Mouse (Mus musculus) frontal cortex, postnatal 25 days (tissue): ENCODE results near the gene Tubb1.

Experiments
- DNase-seq, 2 experiments: peaks; one replicate each; pipeline ENCODE4 v3.0.0; 2022; ENCODE audit warnings: low spot score in 2 of 2

Gene Tubb1

DNA sequence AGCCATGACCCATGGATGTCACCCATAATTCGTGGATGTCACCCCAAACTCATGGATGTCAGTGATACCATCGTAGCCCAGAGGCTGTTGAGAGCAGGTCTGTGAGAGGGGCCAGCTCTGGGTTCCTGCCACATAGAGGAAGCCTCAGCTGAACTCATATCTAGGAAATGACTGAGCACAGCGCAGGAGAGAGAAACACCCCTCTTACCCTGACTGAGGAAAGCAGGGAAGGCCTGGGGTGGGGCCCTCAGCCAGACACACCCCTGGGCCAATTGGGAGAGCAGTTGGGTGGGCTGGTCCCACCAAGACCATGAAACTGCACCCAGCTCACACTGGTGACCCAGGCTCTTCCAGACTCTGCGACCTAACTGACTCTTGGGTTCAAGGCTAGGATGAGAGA, at the start of gene Tubb1:
Tubb1 (plus strand) TSS at position 343 of the 400 bp plus-strand sequence.
- no peak for DNase-seq

DNA sequence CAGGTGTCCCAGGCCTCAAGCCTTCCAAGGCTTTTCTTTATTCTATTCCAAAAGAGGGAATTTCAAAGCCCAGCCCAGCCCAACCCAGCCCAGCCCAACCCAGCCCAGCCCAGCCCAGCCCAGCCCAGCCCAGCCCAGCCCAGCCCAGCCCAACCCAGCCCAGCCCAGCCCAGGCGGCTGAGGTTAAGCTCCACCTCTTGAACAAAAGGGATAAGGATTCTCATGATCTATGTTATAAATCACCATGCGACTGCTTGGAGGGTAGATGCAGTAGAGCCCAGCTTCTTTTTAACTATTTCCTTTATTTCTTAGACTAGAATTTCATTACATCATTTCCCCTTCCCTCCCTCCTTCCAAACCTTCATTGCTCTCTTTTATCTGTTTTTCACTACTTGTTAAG, 40.3 kb upstream of the Tubb1 start:
- no peak for DNase-seq

DNA sequence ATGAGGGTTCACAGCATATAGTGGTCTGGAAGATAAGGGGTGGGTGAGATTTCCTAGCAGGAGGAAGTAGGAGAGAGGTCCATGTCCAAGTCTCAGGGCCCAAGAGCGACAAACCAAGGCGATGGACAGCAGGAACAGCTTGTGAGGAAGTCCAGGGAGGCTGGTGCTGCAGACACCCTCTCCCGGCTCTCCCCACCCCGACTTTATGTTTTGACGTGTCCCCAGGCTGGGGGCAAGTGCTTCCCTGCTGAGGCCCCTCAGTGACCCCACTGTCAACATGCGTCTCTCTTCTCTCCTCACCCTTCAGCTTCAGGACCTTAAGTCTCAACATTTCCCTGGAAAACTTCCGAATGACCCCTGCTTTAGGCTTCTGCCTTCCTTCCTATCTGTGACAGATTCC, 37.4 kb upstream of the Tubb1 start:
- no peak for DNase-seq

DNA sequence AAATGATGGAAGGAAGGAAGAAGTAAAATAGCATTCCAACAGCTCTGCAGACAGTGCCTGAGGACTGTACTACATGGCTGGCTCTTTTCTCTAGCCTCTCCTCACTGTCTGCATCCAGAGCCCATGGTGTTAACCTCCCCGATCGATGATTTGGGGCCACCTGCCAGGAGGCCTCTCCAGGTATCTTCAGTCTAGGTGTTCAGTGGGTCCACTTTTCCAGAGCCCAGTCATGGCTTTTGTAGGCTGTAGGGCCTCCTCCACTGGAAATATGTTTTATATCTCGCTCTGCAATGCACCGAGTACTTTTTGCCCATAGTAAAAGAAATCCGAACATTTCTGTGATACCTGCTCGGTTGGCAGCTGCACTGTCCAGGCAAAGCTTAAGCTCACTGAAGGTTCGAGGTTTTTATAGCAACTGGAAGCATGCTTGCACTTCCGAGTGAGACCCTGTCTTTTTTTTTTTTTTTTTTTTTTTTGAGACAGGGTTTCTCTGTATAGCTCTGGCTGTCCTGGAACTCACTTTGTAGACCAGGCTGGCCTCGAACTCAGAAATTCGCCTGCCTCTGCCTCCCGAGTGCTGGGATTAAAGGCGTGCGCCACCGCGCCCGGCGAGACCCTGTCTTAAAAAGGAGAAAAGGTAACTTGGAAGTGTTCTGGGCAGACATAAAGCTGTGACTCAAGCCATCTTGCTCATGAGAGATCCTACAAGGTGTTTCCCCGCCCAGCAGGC, 35.3 kb upstream of the Tubb1 start:
- DNase-seq: no peak

DNA sequence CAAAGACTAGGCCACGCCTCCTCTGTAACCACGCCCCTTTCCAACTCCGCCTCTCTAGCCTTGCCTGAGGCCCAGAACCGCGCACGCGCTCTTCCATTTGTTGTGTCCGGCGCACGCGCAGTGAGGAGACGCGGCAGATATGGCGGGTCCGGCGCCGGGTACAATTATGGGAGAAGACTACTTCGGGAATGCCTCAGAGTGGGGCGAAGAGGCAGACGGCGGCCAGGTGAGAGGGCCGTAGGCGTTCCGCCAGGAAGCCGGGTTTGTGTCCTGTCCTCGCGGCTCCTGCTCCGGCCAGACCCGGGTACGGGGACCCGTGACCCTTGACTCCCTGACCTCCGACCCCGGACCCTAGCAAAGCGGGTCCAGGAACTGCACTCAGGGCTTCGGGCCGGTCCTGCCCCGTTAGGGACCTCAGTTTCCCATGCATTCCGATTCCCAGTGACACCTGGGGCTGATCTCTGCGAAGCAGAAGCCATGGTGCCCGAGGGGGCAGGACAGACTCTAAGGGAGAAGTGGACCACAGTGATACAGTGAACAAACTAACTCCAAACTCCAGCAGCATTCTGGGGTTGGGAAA, 34.7 kb upstream of the Tubb1 start, which contains the start of gene Nelfcd:
Nelfcd (plus strand) TSS at position 74 of the 580 bp plus-strand sequence.
- peak; percentile 87 to 90 for DNase-seq

DNA sequence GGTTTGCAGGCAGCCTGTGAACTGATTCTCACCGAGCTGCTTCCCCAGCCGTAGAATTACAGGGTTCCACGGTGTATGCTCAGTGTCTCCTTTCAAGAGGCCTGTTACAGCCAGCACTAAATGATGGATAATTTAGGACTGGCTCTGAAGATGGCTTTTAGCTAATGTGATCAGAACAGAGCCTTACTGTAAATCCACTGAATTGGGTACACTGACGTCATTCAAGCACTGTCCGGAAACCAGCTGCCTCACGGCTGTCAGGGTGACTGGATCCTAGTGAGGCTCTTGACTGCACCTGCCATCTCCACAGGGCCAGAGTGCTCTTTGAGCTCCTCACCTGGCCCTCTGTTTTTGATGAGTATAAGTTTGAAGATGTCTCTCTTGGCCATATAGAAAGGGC, 29.4 kb upstream of the Tubb1 start:
- DNase-seq: no peak

DNA sequence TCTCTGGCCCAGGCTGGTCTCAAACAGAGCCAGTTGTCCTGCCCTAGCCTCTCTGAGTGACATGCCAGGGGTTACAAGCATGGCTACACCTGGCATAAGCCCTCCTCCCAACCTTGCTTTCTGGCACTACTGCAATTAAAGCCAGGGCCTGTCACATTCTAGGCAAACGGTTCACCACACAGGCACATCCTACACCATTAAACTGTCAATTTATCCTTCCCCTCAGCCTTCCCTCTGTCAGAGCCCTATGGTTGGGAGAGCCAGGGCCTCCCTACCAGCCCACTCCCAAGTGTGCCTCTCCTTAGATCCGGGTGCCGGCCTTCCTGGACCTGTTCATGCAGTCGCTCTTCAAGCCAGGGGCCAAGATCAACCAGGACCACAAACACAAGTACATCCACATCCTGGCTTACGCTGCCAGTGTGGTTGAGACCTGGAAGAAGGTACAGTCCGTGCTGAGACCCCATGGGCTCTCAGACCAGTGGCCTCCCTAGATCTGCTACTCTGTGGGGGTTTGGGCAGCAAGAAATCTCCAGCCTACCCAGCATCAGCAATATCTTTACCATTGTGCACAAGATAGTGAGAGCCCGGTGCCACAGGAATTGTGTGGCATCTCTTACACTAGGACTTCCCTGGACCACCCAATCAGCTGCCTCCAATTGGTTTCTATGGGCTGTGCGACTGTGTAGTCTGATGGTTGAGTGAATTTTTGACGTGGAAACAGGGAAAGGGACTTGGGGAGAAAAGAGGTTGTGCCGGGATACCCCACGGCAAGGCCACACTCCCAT, 26.0 kb upstream of the Tubb1 start:
- no peak for DNase-seq

DNA sequence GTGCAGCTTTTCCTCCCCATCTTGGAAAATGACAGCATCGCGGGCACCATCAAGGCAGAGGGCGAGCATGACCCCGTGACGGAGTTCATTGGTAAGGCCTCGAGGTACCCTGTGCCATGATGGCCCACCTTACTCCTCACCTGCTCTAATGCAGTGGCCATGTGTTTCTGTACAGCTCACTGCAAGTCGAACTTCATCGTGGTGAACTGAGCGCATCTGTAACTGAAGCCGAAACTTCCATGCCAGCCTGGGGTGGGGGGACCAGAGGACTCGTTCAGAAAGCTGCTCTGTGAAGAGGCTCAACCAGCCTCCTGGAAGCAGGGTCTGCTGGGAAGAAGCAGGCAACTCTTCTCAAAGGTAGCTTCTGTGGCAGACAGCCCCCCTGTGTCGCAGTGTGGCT, 23.6 kb upstream of the Tubb1 start:
- no peak for DNase-seq

DNA sequence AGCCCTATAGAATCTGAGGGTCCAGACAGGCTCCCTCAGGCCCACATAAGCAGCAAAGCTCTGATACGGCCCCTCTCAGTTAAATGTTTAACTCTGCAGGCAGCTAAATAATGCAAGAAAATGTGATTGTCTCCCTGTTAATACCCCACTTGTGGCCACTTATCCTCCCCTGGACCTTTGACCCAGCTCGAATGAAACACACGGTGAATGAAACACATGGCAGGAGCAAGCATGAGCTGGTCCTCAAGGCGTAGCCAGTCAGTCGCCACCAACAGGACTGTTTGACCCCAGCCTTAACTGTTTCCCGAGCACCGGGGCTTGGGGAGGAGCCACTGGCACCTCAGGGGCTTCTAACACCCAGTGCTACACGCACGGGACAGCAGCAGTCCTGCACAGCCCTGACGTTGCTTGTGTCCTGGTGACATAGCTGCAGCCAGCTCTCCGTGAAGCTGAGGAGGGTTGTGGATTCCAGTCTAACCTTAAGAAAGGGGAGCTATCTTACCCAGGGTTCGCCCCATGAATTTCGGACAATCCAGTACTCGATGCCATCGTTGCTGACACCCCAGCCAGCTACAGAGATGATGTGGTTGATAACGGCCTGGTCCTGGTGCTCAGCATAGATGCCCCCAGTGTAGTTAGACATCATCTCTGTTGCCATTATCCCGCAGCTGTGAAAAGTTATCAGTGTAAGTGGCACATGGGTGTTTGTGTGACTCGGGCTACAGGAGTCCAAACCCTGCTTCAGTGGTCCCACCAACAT, 22.2 kb upstream of the Tubb1 start:
- DNase-seq: no peak

DNA sequence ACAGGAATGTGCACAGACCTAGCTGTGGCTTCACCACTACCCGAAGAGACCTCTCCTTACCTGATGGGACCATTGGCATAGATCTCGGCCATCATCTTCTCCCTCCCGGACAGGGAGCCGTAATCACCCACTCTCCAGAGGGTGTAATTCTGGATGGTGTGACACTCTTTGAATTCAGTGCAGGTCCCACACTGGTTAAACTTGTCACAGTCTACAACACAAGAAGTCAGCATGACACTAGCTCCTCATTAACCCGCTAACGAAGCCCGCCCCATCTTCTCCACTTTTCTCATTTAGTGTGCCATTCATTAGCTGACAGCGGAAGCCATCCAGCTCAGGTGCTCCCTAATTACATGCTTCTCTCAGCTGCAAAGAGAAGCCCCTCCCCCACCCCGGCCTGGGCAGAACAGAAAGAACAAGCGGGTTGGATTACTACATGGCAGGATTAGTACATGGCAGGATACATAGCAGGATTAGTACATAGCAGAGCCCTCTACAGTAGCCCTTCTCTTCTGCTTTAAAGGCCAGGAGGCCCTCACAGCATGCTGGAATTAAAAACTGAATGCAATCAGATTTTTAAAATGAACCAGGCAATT, 21.4 kb upstream of the Tubb1 start:
- no peak for DNase-seq

DNA sequence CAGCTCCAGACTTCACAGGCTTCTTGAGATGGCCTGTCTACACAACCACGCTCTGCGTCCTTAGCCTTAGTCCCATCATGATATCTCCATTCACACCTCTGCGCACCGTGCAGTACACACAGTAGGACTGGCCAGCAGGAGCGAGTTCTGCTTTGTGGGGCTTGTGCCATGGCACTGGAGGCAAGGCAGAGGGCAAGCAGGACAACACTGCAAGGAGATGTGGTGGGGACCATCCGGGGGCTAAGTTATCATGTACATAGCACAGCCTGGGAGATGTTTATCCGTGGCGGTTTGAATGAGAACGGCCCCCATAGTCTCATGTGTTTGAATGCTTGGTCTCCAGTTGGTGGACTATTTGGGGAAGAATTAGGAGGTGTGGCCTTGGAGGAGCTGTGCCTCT, 15.6 kb upstream of the Tubb1 start:
- DNase-seq: no peak

DNA sequence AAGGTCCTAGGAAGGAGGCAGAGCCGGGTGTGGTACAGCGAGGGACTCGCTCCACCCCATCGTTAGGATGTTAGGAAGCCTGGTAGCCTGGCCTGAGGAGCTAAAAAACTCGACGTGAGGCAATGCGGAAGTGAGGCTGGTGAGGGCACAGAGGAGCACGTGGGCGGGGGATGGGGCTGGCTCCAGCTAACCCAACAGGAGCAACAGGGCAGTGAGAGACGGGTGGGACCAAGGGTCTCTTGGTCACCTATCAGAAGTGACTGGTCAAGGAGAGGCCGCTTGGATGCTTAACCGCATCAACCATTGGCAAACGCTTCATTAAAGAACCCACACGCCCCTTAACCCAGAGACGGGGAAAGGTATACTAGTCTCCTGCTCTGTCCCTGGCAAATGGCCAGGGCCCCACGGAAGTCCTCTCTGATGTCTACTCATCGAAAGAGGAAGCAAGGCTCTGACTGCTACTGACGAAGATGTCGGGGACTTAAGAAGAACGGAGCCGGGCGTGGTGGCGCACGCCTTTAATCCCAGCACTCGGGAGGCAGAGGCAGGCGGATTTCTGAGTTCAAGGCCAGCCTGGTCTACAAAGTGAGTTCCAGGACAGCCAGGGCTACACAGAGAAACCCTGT, 14.3 kb upstream of the Tubb1 start:
- no peak for DNase-seq

DNA sequence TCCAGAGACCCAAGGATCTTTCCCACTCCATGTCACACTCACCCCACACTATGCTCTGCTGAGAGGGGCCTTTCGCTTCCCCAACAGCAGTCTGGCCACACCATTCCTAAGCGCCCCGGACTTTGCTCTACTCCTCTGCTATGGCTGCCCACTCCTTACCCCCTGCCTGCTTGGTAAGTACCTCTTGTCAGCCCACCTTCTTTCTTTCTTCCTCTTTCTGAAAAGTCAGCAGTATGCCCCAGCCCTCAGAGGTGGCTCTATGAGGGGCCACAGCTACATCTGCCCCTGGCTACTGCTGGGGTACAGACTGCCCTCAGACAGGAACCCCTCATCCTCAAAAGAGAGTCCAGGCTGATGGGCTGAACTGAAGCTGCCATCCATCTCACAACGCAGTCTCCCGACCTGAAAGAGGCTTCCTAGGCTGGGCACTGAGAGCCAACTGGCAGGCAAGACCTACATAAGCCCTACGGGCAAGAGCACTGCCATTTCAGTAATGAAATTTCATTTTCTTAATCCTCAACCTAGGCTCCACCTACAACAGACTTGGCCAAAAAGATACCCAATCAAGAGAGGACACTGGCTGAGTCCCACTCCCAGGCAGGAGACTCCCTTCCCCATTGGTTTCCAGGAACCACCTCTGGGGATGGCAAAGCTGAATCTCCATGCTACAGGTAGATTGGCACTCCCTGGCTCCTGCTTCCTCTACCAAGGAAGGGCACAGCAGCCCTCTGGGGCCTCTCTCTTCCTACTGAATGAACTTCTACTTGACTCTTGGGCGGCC, 13.4 kb upstream of the Tubb1 start:
- no peak for DNase-seq

DNA sequence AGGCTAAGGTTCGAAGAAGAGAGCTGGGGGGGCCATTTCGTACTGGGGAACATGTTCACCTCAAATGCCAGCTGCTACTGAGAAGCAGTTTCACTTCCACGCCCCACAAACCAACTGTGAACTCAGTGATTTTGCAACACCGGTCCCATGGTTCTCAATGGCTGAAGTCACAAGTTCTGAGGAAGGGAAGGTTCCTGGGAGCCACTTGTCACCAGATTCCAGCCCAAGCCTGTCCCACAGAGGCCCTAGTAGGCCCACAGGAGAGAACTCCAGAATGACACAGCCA, 12.9 kb upstream of the Tubb1 start:
- DNase-seq: no peak

DNA sequence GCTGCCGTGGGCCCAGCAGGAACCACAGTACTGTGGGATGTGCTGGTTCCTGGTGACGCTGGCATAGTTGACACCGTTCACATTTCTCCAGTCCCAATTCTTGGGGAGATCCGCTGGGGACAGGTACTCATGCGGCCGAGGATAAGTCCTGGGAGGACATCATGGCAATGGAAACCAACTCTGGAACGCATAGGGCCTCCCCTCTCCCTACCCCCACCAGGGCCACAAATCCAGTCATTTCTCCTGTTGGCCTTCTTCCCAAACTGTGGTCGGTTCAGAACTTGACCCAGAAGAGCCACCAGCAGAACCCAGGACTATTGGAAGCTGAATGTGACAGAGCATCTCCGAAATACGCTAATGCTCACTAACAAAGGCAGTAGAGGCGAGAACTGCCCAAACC, 12.3 kb upstream of the Tubb1 start:
- DNase-seq: no peak

DNA sequence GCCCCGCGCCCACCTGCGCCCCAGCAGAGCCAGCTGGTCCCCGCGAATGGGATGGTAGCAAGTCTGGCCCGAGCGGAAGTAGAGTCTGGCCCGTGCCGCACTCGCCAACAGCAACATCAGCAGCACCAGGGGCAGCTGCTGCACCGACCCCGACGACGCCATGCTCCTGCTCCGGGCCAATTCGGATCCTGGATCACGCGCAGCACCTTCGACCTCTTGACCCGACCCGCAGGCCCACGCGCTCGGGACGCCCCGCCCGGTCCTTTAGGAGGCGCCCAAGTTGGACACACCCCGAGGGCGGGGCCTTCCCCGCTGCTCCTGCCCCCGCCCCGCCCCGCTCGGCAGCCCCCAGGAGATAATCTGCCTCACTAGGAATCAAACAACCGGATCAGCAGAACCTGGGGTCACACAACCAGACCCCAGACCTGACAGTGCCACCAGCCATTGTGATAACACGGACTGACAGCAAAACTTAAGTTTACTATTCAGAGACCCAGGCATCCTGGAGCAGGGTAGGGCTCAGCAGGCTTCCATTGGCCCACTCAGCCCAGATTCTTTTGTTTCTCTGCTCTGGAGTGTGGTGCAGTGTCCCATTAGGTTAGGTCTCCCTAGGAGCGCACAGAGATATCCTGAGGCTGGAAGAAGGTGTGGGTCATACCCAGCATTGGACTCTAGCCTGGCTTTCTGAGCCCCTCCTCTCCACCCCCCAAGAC, 11.6 kb upstream of the Tubb1 start, which contains the start of gene Ctsz:
Ctsz (minus strand) TSS at position 303 of the 713 bp plus-strand sequence.
- DNase-seq: peak in 1 of 2 experiments; percentile 8

DNA sequence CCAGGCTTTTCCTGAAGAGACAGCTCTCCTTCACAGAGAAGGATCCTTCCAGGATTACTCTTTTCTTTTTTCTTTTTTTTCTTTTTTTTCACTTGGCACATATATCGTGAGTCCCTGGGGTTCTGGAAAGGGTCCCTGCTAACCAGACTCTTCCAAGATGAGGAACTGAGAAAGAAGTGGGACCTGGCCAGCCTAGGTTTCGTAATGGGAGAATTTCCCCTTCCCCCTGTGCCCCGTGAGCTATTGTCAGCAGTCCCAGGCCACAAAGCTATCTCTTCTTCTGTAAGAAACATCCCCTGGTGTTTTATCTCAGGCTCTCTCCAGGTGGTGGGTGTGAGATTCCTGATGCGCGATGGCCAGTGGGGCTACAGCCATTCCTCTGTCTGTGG, 11.1 kb upstream of the Tubb1 start:
- DNase-seq: no peak

DNA sequence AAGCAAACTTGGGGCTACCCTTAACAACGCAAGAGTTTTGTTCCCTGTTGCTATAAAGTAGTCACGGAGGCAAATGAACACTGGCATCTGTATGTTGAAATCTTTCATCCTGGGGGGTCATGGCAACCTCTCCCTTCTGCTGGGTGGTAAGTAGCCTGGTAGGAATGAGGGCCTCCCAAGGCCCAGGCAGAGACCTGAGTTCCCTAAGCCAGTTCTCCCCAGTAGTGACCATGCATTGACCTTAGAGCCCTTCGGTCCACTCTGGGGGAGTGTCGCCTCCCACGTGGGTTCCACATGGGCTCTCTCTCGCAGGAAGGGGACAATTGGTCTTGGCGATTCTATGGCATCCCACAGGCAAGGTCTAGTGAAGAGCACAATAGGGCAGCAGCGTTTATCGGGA, 10.5 kb upstream of the Tubb1 start:
- DNase-seq: no peak

DNA sequence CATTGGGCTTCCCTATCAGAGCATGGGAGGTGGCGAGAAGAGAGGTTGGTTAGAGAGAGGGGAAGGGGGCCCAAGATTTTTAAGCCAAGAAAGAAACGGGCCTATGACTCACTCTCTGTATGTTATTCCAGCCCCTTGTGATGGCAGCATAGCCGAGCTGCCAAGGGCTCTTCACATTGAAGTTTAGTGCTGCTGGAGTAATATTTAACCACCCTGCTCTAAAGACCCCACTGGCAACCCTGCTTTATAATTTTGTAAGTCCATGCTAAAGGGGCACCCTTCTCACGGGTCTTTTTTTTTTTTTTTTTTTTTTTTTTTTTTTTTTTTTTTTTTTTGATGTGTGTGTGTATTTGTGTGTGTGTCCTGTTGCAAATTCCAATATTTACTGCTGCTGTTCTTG, 8.6 kb upstream of the Tubb1 start:
- no peak for DNase-seq

DNA sequence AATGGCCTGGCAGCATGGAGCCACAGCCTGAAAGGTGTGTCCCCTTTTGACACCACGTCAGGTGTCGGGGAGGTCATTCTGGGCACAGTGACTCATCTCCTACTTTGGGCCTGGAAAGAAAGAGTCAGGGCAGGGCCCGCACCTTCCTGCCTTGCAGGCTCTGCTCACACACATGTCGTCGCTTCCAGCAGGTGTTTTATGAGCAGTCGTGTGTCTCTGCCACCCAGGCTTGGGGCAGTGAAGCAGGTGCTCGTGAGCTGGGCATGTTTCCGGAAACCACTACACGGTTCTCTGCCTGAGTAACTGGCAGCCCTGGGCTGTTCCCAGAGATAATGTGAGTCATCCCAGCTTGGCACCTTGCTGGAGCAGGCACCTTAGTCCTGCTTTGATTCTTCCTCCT, 8.0 kb upstream of the Tubb1 start:
- DNase-seq: no peak
